Mouse (Mus musculus): ENCODE results near the gene Ppp1r12b. TPM values are rescaled to one million over a fixed set of nuclear protein-coding genes. Genes with fewer than 3 reads are reported as not detected.

Gene Ppp1r12b
- polyA plus RNA-seq, 1 experiment from 2014 or later = 21.2 TPM

DNA sequence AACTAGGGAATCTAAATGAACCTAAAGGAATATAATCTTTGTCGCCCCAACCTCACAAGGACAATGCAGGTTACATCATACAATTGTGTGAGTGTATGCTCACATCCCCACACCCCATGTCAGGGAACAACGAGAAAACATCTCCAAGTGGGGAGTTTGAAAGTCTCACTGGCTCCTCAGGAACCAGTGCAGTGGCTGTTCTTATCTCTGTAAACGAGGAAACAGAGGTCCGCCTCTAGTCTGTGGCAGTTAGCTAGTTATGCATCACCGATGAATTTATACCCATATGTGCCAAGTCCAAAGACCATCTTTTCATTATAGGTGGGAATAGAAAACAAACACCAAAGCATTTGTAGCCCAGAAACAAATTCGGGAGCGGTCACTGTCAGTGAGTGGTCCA is 194.2 kb downstream of the Ppp1r12b start:
- Histone ChIP-seq H3K27me3 (ENCODE audit: control insufficient read depth, insufficient read depth, low read length) (no peaks in the 10 kb centered on the region), H3K27ac (ENCODE audit: low read depth, low read length) (no peak overlapping the region), H3K9me3 (ENCODE audit: control insufficient read depth, low read length) (no peaks in the 10 kb centered on the region), H3K9ac (replicated peaks; ENCODE audit: low read depth, low read length) (no peak overlapping the region), H3K4me1 (ENCODE audit: control insufficient read depth, insufficient read depth, low read length) (peaks cover 6% of the 10 kb centered on the region; the same call in 1 of the 2 replicates), H3K4me3 (ENCODE audit: low read depth, low read length) (no peak overlapping the region), H3K4me2 (ENCODE audit: low read depth, low read length) (no peak overlapping the region), H3K36me3 (ENCODE audit: control insufficient read depth, insufficient read depth, low read length) (no peaks in the 10 kb centered on the region)
- ATAC-seq (ENCODE audit: low read depth) = no peak
- WGBS = 96% methylated on average over 7 of the region's 7 CpGs

DNA sequence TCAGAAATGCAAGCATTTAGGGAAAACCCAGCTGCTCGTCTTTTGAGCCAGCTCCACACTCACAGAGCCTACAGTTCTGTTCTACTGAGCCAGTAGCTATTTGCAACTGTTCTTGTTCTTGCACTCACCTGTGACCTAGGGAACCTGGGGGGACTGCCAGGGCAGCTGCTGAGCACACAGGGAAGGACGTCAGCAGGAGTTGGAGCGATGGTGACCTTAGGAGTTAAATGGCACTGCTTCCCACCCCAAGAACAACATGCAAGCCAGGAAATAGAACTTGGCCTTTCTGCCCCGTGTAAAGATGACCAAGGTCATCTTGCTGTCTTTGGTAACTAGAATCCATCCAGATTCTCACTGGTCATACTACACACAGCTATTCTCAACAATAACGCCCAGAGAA is 195.1 kb downstream of the Ppp1r12b start:
- Histone ChIP-seq H3K4me2 (ENCODE audit: low read depth, low read length) (no peak overlapping the region), H3K4me3 (ENCODE audit: low read depth, low read length) (no peak overlapping the region), H3K9ac (replicated peaks; ENCODE audit: low read depth, low read length) (no peak overlapping the region), H3K27ac (ENCODE audit: low read depth, low read length) (no peak overlapping the region), H3K27me3 (ENCODE audit: control insufficient read depth, insufficient read depth, low read length) (no peaks in the 10 kb centered on the region), H3K4me1 (ENCODE audit: control insufficient read depth, insufficient read depth, low read length) (peaks cover 15% of the 10 kb centered on the region; the same call in 1 of the 2 replicates), H3K9me3 (ENCODE audit: control insufficient read depth, low read length) (no peaks in the 10 kb centered on the region), H3K36me3 (ENCODE audit: control insufficient read depth, insufficient read depth, low read length) (no peaks in the 10 kb centered on the region)
- ATAC-seq (ENCODE audit: low read depth) = no peak
- 85% methylated on average over 5 of the region's 5 CpGs for WGBS

DNA sequence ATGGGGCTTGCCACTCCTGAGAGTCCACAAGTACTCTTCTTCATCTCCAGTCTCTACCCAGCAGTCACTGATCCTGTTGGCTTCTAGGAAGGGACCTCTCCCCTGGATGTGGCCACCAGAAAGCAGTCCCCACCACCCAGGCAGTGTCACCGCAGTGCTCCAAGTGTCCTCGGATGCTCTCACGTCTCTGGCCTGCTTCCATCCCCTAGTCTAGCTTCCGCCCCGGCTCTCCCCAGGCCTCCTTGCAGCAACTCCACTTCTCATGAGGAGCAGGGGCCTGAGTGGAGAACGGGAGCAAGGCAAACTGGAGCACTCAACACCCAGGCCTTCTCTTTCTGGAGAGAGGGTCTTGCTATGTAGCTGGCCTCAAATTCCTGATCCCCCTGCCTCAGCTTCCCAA is 196.6 kb downstream of the Ppp1r12b start:
- Histone ChIP-seq H3K9ac (replicated peaks; ENCODE audit: low read depth, low read length) (no peak overlapping the region), H3K36me3 (ENCODE audit: control insufficient read depth, insufficient read depth, low read length) (no peaks in the 10 kb centered on the region), H3K27ac (ENCODE audit: low read depth, low read length) (no peak overlapping the region), H3K27me3 (ENCODE audit: control insufficient read depth, insufficient read depth, low read length) (no peaks in the 10 kb centered on the region), H3K4me2 (ENCODE audit: low read depth, low read length) (no peak overlapping the region), H3K4me1 (ENCODE audit: control insufficient read depth, insufficient read depth, low read length) (peaks cover 15% of the 10 kb centered on the region; the same call in 1 of the 2 replicates), H3K9me3 (ENCODE audit: control insufficient read depth, low read length) (no peaks in the 10 kb centered on the region), H3K4me3 (ENCODE audit: low read depth, low read length) (no peak overlapping the region)
- WGBS = 94% methylated on average over 6 of the region's 6 CpGs
- no peak for ATAC-seq (ENCODE audit: low read depth)

DNA sequence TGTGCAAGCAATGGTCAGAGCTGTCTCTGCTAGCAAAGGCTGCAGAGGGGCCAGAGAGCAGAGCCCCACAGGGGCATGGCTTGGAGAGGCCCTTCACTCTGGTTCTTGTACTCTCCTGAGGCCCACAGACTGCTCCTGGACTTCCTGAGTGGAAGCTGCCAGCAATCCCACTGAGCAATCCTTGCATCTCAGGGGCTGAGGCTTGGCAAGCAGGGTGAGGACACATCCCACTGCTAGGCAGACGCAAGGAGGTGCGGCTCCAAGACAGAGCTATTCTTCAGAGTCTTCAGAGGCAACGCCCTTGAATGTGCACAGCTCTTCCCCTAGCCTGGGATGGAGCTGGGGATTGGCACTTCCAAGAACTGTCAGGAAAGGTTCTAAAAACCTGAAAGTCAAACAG is 198.5 kb downstream of the Ppp1r12b start:
- Histone ChIP-seq H3K4me3 (ENCODE audit: low read depth, low read length) (no peak overlapping the region), H3K9ac (replicated peaks; ENCODE audit: low read depth, low read length) (no peak overlapping the region), H3K27ac (ENCODE audit: low read depth, low read length) (no peak overlapping the region), H3K9me3 (ENCODE audit: control insufficient read depth, low read length) (no peaks in the 10 kb centered on the region), H3K27me3 (ENCODE audit: control insufficient read depth, insufficient read depth, low read length) (no peaks in the 10 kb centered on the region), H3K4me2 (ENCODE audit: low read depth, low read length) (no peak overlapping the region), H3K4me1 (ENCODE audit: control insufficient read depth, insufficient read depth, low read length) (peaks cover 18% of the 10 kb centered on the region; the same call in 1 of the 2 replicates), H3K36me3 (ENCODE audit: control insufficient read depth, insufficient read depth, low read length) (no peaks in the 10 kb centered on the region)
- no peak for ATAC-seq (ENCODE audit: low read depth)
- 76% methylated on average over 3 of the region's 3 CpGs for WGBS

DNA sequence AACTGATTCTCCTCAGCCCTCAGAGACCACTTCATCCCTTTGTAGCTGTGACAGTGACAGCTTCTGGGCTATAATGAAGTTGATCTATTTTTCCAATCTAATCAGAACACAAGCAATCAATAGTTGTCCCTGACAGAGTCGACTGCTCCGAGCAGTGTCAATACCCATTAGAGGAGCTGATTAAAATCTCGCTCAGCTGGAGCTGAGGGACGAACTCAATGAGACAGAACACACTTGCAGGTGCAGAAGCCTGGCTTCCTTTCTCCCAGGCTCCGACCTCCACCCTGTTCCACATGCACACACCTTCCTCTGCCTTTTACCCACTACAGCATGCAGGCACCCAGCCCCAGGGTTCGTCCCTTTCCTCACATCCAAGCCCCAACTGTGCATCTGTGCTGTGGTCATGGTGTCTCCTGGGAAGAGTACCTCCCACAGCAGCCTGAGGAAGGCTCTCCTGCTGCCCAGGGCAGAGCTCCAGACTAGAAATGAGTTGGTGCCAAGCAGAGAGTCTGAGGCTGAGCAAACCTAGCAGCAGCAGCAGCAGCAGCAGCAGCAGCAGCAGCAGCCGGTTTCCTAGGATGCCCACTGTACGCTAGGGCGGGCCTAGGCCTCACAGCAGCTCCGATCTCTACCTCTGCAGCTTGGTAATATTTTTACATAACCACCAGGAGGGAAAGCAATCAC is 199.4 kb downstream of the Ppp1r12b start:
- Histone ChIP-seq H3K9ac (replicated peaks; ENCODE audit: low read depth, low read length) (no peak overlapping the region), H3K27ac (ENCODE audit: low read depth, low read length) (peak overlapping the region; percentile 58), H3K4me2 (ENCODE audit: low read depth, low read length) (no peak overlapping the region), H3K4me3 (ENCODE audit: low read depth, low read length) (no peak overlapping the region), H3K9me3 (ENCODE audit: control insufficient read depth, low read length) (no peaks in the 10 kb centered on the region), H3K4me1 (ENCODE audit: control insufficient read depth, insufficient read depth, low read length) (peaks cover 18% of the 10 kb centered on the region; the same call in 1 of the 2 replicates), H3K36me3 (ENCODE audit: control insufficient read depth, insufficient read depth, low read length) (no peaks in the 10 kb centered on the region), H3K27me3 (ENCODE audit: control insufficient read depth, insufficient read depth, low read length) (no peaks in the 10 kb centered on the region)
- peak; percentile 60 for ATAC-seq (ENCODE audit: low read depth)
- 52% methylated on average over 10 of the region's 10 CpGs for WGBS

DNA sequence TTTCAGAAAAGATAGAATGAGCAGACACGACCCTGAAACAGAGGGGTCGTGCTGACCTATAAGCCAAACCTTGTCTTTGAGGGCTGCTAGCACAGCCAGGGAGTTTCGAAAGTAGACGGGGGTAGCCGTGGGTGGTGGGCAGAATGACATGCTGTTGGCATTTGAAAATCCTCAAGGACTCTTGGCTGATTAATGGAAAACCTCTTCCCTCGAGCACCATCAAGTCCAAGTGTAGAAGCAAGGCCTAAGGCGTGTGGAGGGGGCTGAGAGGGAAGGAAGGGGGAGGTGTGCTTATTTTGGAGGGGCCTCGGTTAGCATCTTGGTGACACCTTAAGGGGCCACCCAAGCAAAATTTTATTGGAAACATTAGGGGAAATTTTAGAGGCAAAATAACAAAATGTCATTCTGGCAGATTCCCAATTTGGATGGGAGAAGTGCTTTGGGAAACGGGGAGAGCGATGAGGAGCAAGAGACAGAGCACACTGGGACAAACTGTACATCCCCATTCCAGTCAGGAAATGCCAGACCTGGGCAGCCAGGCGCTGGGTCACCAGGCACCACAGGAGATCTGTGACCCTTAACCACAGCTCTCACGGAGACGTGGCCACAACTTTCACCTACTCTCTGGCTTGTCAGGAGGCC is 200.1 kb downstream of the Ppp1r12b start:
- Histone ChIP-seq H3K27ac (ENCODE audit: low read depth, low read length) (peak overlapping the region; percentile 58; the same call in 1 of the 2 replicates), H3K4me1 (ENCODE audit: control insufficient read depth, insufficient read depth, low read length) (peaks cover 18% of the 10 kb centered on the region; the same call in 1 of the 2 replicates), H3K4me2 (ENCODE audit: low read depth, low read length) (no peak overlapping the region), H3K4me3 (ENCODE audit: low read depth, low read length) (no peak overlapping the region), H3K9ac (replicated peaks; ENCODE audit: low read depth, low read length) (no peak overlapping the region), H3K9me3 (ENCODE audit: control insufficient read depth, low read length) (no peaks in the 10 kb centered on the region), H3K36me3 (ENCODE audit: control insufficient read depth, insufficient read depth, low read length) (no peaks in the 10 kb centered on the region), H3K27me3 (ENCODE audit: control insufficient read depth, insufficient read depth, low read length) (no peaks in the 10 kb centered on the region)
- 54% methylated on average over 13 of the region's 13 CpGs for WGBS
- peak; percentile 10; the same call in 1 of the 2 replicates for ATAC-seq (ENCODE audit: low read depth)

DNA sequence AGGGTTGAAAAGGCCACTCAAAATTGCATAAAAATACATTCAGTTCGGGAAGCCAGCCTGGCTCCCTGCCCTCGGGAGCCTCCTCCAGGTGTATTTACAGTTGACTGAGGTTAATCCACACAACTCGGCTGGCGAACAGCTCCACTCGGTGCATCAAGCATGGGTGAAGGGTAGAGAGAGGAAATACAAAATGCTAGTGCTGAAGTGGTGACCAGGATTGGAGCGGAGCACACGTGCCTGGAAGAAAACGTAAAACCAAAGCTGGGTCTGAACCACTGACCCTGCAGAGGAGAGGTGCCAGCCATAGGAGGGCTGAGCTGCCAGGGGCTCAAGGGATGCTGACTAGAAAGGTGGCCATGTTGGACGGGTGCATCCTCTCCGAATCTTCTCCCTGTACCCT is 200.9 kb downstream of the Ppp1r12b start:
- H3K4me3 ChIP-seq (ENCODE audit: low read depth, low read length) = no peak overlapping the region
- no peak for ATAC-seq (ENCODE audit: low read depth)
- no peaks in the 10 kb centered on the region for H3K27me3 ChIP-seq (ENCODE audit: control insufficient read depth, insufficient read depth, low read length)
- no peaks in the 10 kb centered on the region for H3K9me3 ChIP-seq (ENCODE audit: control insufficient read depth, low read length)
- H3K36me3 ChIP-seq (ENCODE audit: control insufficient read depth, insufficient read depth, low read length) = no peaks in the 10 kb centered on the region
- 77% methylated on average over 10 of the region's 10 CpGs for WGBS
- no peak overlapping the region for H3K4me2 ChIP-seq (ENCODE audit: low read depth, low read length)
- H3K9ac ChIP-seq (replicated peaks; ENCODE audit: low read depth, low read length) = no peak overlapping the region
- peaks cover 18% of the 10 kb centered on the region; the same call in 1 of the 2 replicates for H3K4me1 ChIP-seq (ENCODE audit: control insufficient read depth, insufficient read depth, low read length)
- H3K27ac ChIP-seq (ENCODE audit: low read depth, low read length) = no peak overlapping the region

DNA sequence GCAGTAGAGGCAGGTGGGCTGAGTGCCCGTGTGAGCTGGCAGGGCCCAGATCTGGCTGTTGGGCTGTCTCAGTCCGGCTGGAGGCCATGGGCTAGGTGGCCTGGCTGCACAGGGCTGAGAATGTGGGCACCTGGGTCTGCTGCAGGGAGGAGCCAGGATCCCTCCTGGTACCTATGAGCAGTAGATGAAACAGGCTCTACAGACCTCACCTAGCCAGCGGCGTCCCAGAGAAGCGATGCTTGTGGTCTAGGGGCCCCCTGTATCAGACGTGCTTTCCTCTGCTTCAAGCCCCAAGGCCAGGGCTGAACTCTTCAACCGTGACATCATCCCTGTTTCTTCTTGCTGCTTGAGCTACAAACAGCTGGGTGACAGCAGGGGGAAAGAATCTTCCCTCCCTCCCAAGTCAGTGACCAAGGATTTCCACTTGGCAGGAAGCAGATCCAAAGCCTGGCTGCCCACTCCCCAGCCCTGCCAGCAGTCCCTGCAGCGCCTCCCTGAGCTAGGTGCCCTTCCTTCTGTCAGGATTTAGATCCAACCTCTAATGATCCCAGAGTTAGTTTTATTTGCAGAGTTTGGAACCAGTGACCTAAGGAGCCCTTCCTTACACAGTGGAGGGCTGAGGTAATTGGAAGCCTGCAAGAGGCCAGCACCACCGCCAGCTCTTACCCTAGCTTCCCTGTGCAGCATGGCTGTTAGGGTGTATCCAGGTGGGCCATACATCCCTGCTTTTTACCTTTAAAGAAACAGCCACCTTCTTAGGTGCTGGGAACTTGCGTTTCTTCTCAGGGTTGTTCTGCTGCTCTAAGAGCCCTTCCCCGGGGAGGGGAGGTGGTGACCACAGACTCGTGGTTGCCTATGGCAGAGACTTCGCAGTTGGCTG is 201.8 kb downstream of the Ppp1r12b start:
- H3K27me3 ChIP-seq (ENCODE audit: control insufficient read depth, insufficient read depth, low read length) = no peaks in the 10 kb centered on the region
- no peak overlapping the region for H3K4me2 ChIP-seq (ENCODE audit: low read depth, low read length)
- no peak overlapping the region for H3K9ac ChIP-seq (replicated peaks; ENCODE audit: low read depth, low read length)
- H3K9me3 ChIP-seq (ENCODE audit: control insufficient read depth, low read length) = no peaks in the 10 kb centered on the region
- peaks cover 18% of the 10 kb centered on the region; the same call in 1 of the 2 replicates for H3K4me1 ChIP-seq (ENCODE audit: control insufficient read depth, insufficient read depth, low read length)
- no peaks in the 10 kb centered on the region for H3K36me3 ChIP-seq (ENCODE audit: control insufficient read depth, insufficient read depth, low read length)
- WGBS = 67% methylated on average over 13 of the region's 13 CpGs
- no peak overlapping the region for H3K27ac ChIP-seq (ENCODE audit: low read depth, low read length)
- no peak for ATAC-seq (ENCODE audit: low read depth)
- H3K4me3 ChIP-seq (ENCODE audit: low read depth, low read length) = no peak overlapping the region
